Mouse (Mus musculus) embryo, embryonic 10.5 days (tissue): ENCODE measurements at regions not wholly inside any gene's neighbourhood (a gene's known extent, or its start where the extent isn't known, plus 50 kb on each side); places are given as distances from the start of the nearest gene placed in this dataset.
A peak's percentile ranks its signal among the peaks of the same experiment; 100 is the strongest.

Source experiments
- DNase-seq: peaks from one replicate; pipeline ENCODE4 v3.0.0-alpha.2; 2015; ENCODE audit warnings: low spot score

DNA sequence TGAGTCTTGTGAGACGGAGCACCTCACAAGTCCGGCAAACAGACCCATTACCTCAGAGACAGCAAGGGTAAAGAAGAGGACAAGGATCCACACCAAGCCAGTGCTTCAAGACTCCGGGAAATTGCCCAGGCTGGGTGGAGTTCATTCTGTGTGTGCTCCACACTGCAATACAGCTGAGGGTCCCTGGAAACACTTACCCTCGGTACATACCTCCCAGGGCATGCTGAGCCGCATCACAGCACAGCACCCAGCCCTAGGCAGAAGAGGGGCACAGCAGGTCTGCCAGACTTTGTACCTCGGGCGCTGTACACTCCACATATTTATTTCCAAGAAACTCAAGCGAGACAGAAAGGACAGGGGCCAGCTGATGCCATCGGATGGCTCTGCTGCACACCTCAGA is 54.5 kb upstream of the Cmc1 start:
- DNase-seq = no peak

DNA sequence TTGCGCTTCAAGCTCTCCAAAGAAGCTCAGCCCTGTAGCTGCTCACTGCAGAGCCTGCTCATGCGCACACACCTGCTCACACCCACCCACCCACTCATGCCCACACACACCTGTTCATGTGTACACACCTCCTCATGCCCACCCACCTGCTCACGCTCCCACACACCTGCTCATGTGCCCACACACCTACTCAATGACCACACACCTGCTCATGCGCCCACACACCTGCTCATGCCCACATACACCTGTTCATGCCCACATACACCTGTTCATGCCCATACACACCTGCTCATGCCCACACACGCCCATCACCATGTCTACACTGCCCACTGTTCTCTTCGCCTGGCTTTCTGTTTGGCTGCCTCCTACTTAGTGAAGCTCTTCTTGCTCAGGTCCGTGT is 56.5 kb upstream of the Cmc1 start:
- DNase-seq = no peak

DNA sequence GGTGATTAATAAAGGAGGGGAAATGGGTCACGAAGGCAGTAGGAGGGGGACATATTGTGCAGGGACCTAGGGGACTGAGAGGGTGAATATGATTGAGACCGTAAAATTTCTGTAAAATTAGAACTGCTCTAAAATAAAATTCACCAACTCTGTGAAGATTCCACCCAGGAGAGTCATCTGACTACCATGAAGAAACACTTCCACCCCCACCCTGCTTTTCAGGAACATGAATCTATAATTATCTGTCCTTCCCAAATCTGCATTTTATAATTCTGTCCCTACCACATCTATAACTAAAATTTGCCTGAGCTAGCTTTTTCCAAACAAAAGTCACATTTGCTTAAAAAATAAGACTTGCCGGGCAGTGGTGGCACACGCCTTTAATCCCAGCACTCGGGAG is 69.7 kb upstream of the Cmc1 start:
- DNase-seq = no peak

DNA sequence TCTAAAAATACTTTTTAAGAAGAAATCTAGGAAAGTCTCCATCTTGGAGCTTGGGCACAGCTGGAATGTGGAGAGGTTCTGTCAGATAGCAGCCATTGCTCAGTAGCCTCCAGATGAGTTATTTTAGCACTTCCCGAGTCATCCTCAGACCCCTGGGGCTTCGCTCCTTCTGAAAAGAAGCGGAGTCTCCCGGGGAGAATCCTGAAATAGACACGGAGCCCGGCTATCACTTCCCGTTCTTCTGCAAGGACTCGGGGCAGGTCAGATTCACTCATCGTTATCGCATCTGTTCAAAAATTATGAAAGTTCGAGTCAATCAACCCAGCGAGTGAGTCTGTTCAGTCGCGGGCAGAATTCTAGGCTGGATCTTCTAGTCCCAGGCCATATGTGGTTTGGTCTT is 71.2 kb upstream of the Cmc1 start:
- no peak for DNase-seq

DNA sequence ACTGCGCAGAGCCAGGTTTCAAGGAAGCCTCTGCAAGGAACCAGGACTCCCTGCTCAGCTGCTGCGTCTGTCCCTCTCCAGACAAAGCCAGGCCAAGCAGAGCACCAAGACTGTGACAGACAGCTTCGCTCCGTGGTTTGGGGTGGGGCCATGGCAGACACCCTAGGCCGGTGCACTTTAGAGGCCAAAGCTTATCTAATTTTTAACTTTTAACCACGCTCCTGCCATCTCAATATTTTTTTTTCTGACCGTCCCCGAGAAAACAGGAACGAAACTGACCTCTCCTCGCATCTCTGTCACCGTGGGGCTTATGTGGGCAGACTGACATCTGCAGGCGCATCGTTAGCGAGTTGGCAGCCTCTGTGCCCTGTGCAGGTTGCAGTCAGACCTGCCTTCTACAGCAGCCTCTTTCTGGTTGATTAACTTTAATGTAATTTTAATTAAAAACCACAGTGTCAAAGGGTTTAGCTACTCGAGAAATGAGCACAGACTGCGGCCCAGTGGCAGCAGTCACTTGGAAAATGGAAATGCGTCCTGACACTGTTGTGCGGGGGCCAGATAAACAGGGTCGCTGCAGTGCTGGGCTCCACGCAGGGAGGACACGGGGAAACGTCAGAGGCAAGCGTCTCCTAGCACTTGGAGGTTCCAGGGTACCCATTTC is 77.6 kb upstream of the Cmc1 start:
- DNase-seq = no peak

DNA sequence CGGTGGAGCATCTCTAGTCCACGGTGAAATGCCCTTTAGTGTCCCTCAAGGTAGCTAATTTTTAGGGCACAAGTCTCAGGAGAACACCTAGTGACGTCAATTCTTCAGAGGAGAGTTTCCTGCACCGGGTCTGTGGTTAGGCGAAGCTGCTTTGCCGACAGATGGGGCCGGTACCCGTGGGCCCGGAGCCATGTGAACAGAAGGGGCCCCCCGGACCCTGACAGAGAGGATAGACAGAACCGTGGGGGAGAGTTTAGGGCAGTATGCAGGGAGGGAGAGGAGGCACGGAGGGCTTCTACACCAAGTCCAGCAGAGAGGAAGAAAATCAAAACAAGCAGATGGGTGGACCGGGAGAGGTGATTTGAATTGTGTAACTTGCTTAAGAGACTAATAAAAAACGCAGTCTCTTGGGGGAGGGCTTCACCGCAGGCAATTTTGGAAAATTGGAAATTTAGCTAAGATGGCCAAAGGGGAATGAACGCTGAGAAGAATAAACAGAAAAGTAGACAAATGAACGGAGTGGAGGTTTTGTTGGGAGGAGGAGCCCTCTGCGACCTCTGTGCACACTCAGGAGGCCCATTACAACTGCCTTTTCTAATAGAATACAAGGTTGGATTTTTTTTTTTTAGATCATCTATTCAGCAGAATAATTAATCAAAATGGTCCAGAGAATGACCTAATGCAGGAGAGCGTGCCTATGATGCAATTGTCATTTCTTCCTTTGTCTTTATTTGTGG is 78.9 kb upstream of the Cmc1 start:
- no peak for DNase-seq

DNA sequence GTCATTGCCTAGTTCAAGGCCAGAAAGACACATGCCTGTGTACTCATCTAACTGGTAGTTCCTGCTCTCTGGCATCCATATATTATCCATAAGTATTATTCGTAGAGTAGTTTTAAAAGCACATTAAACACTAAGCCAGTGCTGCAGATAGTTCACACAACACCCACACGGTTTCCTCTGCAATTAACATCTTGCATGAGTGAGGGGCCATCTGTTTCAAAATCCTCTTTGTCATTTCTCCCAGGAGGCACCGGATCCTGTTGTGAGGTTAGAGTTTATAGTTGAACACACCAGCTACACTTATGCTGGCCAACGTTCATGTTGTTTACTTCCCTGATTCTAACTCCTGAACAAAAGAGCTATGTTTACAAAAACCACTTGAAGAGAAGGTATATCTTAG is 90.7 kb upstream of the Cmc1 start:
- no peak for DNase-seq

DNA sequence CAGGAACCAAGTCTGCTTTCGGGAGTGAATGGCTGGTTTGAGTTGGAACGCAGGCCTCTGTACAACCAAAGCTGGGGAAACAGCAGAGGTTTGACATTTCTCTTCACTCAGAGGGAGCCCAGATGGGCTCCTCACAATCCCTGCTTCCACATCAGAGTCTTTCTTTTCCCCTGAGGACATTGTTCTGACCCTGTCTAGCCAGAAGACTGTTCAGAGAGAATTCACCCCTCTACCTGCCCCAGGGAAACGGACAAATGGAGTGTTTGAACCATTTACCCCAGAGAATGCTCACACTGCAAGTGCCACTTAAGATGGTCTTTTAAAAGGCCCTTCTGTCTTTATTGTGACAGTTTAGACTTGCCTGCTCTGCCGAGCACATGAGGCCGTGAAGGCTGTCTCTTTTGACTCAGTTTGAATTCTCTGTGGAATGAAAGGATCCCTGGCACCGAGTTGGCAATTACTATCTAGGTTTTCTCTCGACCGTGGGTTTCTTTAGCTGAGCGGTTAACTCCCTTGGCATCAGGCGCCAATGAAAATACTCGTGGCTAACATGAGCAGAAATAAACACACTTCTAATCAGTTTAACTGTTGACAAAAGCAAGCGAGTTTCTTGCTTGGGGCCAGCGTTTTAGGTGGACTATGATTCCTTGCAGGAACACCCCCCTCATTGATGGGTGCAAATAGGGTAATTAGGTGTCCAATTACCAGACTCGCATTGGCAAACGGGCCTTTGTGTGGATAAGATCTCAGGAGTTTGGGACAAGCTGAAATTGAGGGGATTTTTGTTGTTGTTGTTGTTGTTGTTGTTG is 97.0 kb upstream of the Cmc1 start:
- peak; percentile 15 for DNase-seq

DNA sequence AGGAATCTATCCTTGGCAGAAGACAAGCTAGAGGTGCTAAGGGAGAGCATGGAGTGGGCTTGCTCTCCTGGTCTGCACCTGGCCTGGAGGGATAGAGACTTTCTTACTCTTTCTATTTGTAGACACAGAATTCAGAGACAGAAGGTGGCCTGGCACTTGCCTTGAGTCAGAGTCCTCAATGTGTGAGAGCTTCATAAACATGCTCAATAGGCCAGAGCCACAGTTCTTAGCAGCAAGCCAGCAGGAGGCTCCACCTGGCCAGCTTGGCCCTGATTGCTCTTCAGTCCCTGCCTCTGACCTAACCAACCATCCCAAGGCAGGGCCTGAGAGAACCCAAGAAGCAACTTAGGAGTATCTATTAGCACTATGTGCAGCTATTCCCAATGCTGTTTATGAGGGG is 103.9 kb upstream of the Cmc1 start:
- no peak for DNase-seq

DNA sequence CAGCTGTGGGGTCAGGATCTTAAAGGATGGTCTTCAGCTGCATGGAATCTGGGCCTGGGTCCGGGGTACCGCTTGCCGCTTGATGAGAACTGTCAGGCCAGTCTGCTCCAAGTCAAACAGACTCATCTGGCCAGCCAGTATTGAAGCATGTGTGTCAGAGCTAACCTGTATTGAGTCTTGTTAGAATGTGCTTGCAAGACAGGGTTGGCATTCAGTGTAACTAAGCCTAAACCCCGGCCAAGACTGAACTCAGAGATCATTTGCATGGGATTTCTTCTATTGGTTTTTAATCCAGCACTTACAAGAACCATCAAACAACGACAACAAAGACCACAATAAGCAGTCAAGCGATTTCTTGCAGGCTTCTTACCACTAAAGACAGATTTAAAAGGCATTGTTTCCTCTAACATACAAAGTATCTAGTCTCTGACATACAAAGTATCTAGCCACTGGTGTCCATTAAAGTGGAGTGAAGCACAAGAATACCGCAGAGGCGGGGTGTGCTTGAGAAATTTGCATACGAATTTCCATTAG is 105.3 kb upstream of the Cmc1 start:
- DNase-seq = no peak

DNA sequence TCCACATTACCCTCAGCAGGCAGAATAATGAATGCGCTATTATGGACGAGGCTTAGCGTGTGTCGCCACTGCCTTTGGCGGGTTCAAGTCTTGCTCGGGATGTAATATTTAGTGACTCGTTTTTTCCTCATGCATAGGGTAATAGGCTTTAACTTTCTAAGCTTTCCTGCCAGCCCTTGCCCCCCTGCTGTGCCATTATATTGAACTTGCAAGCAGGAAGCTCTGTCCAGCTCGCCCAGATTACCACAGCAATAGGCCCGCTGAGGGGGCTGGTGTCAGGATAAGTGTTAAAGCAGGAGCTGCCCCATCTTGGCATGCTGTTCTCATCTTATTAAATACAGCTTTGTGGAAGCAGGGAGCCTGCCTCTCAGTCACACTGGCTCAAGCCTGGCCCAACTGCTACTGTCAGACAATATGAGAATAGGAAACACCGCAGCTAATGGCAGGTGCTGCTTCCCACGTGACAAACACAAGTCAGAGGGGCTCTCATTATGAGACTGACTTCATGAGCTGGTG is 105.8 kb upstream of the Cmc1 start:
- DNase-seq = peak; percentile 63

DNA sequence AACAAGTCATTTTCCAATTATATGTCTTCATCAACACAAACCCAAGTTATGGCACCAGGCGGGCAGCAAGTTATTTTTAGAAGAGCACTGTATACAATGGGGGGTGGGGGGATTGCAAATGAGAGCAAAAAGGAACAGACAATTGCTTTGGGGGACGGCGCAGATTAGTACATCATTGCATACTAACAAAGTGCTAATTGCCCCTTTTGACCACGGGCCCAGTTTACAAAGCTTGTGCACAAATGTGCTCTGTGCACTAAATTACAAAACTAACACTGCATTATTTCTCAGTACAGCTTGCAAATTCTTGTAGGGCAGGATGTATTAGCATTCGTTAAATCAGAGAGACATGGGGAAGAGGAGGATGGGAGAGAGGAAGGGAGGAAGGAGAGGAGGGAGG is 116.3 kb upstream of the Cmc1 start:
- DNase-seq = no peak

DNA sequence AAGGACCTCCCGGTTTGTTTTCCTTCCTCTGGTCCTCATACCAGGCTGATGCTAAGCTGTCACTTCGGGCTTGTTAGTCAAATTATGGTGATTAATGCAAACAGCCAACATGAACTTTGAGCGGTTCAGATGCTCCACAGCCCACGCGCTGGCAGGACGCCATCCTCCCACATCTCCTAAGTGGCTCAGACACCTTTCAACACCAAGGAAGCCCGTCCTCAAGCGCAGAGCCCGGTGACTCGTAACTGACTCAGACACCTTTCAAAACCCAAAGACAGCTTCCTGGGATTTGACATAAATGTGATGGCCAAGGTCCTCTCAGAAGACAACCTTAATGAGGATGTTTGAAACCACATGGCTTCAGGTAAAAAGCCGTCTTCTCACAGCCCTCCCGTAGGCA is 121.7 kb upstream of the Cmc1 start:
- DNase-seq = no peak

DNA sequence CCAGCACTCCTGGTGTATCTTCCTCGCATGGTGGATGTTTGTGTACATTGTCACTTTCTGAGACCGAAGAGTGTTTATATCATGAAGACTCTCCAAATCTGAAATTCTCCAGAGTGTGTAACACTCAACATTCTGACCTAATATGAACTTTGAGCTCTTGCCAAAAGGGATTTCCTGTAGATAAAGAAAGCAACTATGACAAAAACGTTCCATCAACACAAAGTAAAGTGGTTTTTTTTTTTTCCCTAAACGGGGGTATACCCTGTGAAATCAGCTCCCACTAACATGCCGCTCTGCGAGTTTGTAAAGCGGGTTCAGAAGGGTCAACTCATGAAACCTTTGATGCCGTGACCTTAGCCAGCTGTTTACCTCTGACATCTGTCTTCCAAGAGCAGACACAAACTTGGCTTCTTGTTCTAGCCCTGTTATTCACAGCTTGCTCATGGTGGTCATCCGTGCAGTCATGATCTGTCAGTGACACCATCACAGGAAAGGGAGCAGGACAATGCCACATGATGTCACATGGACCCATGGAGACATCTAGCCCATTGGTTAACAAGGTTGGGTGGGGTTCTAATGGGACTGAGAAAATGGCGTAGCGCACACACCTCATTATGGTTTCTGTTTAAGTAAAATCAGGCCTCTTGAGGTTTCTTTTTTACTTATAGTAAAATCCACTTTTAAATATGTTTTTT is 122.9 kb upstream of the Cmc1 start:
- DNase-seq = no peak

DNA sequence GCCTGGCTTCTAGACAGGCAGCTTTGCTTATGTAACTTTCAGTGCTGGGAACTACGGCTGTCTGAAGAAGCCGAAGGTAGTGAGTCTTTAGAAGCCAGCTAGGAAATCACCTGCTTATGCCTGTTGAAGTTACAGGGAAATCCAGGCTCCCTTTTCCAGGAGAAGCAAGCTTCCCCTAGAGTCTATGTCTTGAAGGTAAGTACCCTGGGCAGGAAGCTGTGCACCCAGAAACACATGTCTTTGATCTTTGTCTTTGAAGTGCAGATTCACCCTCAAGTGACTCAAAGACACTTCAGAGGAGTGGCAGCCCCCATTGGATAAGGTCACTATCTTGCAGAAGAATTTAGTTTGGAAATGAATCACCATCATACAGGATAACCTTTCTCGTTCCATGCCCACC is 135.5 kb upstream of the Cmc1 start:
- no peak for DNase-seq

DNA sequence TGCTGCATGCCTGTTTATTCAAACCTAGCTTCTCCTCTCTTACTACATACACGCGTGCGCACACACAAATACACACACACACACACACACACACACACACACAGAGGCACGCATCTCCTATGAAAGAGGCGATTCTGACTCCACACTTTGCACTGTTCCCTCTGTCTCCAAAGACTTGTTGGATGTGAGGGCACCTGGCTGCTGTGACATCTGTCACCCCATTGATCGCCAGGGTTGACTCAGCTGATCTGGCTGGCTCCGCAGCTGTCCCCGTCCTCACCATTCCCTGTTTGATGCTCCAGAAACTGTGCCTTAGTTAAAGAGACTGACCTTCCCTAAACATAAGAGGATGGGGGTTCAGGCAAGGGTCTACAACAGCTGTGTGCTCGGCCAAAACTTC is 137.6 kb upstream of the Cmc1 start:
- no peak for DNase-seq

DNA sequence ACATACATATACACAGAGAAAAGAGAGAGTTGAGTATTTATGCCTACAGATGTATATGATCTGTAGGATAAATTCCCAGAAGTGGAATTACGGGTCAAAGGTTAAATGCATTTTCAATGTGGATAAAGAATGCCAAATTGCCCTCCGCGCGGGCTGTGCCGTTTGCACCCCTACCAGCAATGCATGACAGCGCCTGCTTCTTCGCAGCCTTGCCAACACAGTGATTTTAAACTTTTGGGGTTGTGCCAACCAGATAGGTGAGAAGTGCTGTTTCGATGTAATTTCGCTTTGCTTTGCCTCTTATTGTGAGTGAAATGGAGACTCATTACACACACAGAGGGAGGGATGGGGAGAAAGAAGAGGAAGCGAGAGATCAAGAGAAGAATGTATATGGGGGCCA is 142.9 kb upstream of the Cmc1 start:
- no peak for DNase-seq

DNA sequence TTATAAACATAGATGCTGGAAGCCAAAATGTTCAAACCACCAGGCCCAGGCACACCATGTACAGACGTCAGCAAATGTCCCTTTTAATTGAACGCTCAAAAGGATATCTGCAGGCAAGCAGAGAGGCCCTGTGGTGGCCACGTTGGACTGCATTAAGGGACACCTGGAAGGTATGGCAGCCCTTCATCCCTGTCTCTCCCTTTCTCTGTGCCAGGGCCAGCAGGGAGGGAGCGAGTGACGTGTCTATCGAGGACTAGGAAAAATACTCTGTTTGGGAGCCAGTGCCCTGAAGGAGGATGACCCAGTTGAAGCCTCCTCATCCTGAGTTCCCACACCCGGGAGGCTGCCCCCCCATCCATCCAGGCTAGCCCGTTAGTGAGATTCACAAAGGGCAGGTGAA is 144.0 kb upstream of the Cmc1 start:
- no peak for DNase-seq

DNA sequence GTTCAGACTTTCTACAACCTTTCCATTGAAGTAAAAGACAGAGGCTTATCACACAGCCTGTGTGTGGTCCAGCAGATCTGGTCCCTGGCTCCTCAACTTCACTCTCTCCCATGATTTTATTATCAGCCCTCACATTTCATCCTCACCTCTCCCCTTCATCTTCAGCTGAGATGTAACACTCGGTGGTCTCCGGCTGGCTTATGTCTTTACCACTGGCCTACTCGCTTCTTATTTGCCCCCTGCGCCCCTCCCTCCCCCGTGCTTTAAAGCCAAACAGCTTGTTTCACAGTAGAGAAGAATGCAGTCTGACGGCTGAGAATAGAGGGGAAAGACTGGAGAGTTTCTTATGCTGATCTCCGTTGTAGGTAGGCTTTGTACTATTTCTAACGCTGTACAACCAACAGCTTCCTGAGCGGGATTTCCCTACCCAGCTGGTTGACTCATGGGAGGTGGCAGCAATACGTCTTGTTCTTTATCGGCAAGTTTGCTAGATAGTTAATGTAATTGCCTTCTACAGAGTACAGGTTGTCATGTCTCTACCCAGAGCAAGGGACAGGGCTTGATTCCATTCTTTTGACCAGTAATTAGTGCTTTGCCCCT is 152.9 kb upstream of the Cmc1 start:
- DNase-seq = no peak

DNA sequence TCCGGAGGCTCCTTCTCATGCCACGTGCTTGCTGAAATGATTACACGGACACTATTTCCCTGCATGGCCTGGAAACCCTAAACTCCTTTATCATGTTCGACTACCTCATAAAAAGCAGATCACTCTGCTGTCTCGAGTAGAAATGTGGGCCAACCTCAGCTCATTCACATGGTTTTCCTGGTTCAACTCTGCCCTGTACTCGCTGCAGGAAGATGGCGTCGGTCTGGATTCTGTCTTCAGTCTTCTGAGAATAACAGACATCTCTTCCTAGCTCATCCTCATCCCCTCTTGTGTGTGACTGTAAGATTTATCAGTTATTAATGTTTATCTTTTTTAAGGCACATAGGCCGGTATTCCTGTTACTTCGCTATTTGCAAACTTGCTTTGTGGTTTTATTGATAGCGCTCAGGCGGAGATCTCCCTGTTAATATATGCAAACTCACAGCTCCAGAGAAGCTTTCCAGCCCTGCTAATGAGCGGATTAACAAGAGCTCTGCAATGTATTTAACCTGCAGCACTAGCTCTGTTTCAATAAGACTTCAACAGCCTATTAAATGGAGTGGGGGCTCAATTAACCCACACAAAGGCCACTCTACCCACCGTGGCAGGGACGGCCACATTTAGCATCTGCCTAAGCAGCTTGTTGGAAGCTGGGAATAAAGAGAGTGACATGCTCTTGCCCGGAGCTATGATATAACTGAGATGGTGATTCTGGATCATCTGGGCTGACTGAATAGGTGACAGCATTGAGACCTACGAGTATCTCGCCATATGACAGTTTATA is 159.5 kb upstream of the Eomes start:
- peak; percentile 15 for DNase-seq

DNA sequence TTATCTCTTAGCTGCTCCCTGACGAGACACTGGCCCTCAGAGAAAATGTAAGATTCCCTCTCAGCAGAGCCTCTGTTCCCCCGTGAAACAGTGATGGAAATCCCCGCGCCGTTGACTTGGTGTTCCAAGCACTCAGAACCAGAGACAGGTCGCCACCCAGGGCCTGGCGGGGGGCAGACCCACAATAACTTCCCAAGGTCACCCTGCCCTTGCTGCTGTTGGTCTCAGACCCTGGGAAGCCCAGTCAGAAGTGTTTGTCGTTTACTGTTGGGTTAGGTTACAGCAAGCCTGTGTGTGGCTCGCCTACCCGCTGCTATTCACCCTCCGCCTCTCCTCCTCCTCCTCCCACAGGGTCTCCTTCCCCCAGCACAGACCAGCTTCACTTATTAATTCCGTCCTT is 154.2 kb upstream of the Eomes start:
- no peak for DNase-seq
